Mouse (Mus musculus) C2C12 (cell line): Measurements from ENCODE around the gene Foxo1. TPM values are rescaled to one million over a fixed set of nuclear protein-coding genes. Genes with fewer than 3 reads are reported as not detected.
A peak's percentile ranks its signal among the peaks of the same experiment; 100 is the strongest.

Experiments used
- H3K27me3 ChIP-seq: one replicate; pipeline ENCODE4 v1.6.1; 2011; ENCODE audit not compliant: control insufficient read depth, insufficient read depth, insufficient read length
- H3K36me3 ChIP-seq: one replicate; pipeline ENCODE4 v1.6.1; 2011; ENCODE audit not compliant: control insufficient read depth, insufficient read depth
- H3K4me3 ChIP-seq: one replicate; pipeline ENCODE4 v1.5.1; 2011; ENCODE audit warnings: mild to moderate bottlenecking, control low read depth; ENCODE audit not compliant: poor library complexity, insufficient read depth, severe bottlenecking
- H3K79me2 ChIP-seq: one replicate; pipeline ENCODE4 v1.6.1; 2011; ENCODE audit not compliant: control insufficient read depth, insufficient read depth
- H3K79me3 ChIP-seq: one replicate; pipeline ENCODE4 v1.6.1; 2011; ENCODE audit warnings: low read depth, control low read depth
- H3ac ChIP-seq: one replicate; pipeline ENCODE3; 2011; ENCODE audit warnings: low read depth; ENCODE audit not compliant: control insufficient read depth, insufficient read length
- CEBPB ChIP-seq: IDR thresholded peaks from one replicate; pipeline ENCODE4 v1.6.1; 2011; ENCODE audit warnings: low read depth, mild to moderate bottlenecking, control low read depth, moderate library complexity
- CTCF ChIP-seq: IDR thresholded peaks from one replicate; pipeline ENCODE4 v1.5.1; 2011; ENCODE audit not compliant: control insufficient read depth, insufficient read depth, insufficient read length
- FOSL1 ChIP-seq: IDR thresholded peaks from one replicate; pipeline ENCODE4 v1.8.0; 2011; ENCODE audit warnings: mild to moderate bottlenecking, low read length; ENCODE audit not compliant: poor library complexity, insufficient read depth, severe bottlenecking
- MAX ChIP-seq: IDR thresholded peaks from one replicate; pipeline ENCODE4 v1.6.1; 2011; ENCODE audit warnings: mild to moderate bottlenecking, control low read depth
- MYOD1 ChIP-seq: IDR thresholded peaks from one replicate; pipeline ENCODE4 v1.6.1; 2011; ENCODE audit warnings: low read depth; ENCODE audit not compliant: control insufficient read depth, insufficient read length
- MYOG ChIP-seq: IDR thresholded peaks from one replicate; pipeline ENCODE4 v1.6.1; 2011; ENCODE audit not compliant: control insufficient read depth, insufficient read length; ENCODE audit errors: extremely low read depth
- USF1 ChIP-seq: IDR thresholded peaks from one replicate; pipeline ENCODE4 v1.6.1; 2011; ENCODE audit warnings: low read depth, mild to moderate bottlenecking, control low read depth, moderate library complexity
- polyA plus RNA-seq: library from polyadenylated mRNA; unstranded; fragments of >200 nt; fragmentation: generic; extraction: Trizol; gene quantifications from one replicate; pipeline ENCODE4 v1.2.1, GENCODE M21; 2012; ENCODE audit warnings: missing spikeins

The Foxo1 gene
- polyA plus RNA-seq, 1 experiment: 5.9 TPM

DNA sequence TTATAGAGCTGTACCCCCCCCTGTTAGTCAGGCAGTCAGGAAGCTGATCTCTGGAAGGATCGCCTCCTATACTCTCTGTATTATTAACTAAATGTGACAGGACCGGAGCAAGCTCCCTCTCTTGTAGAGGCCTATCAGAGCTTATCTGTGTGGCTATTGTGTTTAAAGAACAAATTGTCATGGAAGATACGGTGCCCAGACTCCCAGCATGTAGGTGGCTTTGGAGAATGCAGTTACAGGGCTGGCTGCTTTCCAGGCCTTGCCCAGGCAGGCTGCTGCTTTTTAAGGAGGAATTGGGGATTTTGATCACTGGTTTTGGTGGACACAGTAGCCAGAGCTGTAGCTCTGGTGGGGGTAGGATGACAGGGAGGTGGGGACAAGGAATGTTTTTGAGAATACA is 74.7 kb downstream of the Foxo1 start:
- no peak for TF ChIP-seq USF1
- no peak for TF ChIP-seq MYOG
- no peak for TF ChIP-seq CEBPB
- TF ChIP-seq MYOD1: no peak
- no peak for TF ChIP-seq MAX
- TF ChIP-seq FOSL1: no peak
- TF ChIP-seq CTCF: no peak
- Histone ChIP-seq H3ac (no peak overlapping the region), H3K4me3 (no peak overlapping the region), H3K36me3 (peaks cover 5% of the 10 kb centered on the region), H3K79me3 (no peaks in the 10 kb centered on the region), H3K27me3 (no peaks in the 10 kb centered on the region), H3K79me2 (no peaks in the 10 kb centered on the region)

DNA sequence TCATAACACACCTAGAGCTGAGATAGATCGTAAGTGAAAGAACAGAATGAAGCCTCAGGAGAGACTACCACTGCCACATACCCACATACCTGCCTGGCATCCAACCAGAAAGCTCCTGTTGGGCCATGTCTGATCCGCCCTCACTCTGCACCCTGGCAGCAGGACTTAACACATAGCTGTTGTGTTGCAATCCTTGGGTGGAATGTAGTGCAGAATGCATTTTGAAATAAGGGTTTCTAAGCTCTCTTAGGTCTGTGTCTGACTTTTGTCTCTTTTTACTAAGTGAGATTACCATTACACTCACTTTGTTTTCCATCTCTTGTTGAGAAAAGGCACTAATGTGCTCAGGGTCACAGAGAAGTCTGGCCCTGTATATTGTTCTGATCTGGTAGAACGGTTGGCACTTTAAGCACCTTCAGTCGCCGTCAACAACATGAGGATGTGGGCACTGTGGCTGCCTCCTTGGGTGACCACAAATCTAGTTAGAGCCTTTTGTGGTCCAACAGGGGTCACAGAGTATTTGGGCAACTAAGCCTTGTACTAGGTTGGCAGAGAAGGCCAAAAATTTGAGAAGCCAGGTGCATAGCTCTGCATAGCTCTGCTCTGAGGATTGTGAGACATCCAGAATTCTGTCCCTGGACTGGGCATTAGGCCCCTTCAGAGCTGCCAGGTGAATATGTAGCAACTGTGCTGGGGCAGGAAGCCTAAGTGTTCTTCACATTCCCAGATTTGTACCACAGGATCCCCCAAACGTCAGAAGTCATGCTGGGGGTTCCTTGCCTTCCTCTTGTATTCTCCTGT is 75.3 kb downstream of the Foxo1 start:
- H3ac ChIP-seq: no peak overlapping the region
- TF ChIP-seq CEBPB (peak; percentile 42), MYOD1 (no peak)
- no peaks in the 10 kb centered on the region for H3K27me3 ChIP-seq
- H3K4me3 ChIP-seq: no peak overlapping the region
- no peaks in the 10 kb centered on the region for H3K79me2 ChIP-seq
- H3K36me3 ChIP-seq: peaks cover 5% of the 10 kb centered on the region
- H3K79me3 ChIP-seq: no peaks in the 10 kb centered on the region

DNA sequence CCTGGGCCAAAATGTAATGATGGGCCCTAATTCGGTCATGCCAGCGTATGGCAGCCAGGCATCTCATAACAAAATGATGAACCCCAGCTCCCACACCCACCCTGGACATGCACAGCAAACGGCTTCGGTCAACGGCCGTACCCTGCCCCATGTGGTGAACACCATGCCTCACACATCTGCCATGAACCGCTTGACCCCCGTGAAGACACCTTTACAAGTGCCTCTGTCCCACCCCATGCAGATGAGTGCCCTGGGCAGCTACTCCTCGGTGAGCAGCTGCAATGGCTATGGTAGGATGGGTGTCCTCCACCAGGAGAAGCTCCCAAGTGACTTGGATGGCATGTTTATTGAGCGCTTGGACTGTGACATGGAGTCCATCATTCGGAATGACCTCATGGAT is 77.7 kb downstream of the Foxo1 start:
- Histone ChIP-seq H3K79me3 (no peaks in the 10 kb centered on the region), H3K4me3 (no peak overlapping the region), H3ac (no peak overlapping the region), H3K36me3 (peaks cover 5% of the 10 kb centered on the region), H3K79me2 (no peaks in the 10 kb centered on the region), H3K27me3 (no peaks in the 10 kb centered on the region)
- TF ChIP-seq USF1: no peak
- no peak for TF ChIP-seq MYOG
- TF ChIP-seq MYOD1: no peak
- no peak for TF ChIP-seq MAX
- TF ChIP-seq FOSL1: no peak
- TF ChIP-seq CEBPB: no peak
- TF ChIP-seq CTCF: no peak

DNA sequence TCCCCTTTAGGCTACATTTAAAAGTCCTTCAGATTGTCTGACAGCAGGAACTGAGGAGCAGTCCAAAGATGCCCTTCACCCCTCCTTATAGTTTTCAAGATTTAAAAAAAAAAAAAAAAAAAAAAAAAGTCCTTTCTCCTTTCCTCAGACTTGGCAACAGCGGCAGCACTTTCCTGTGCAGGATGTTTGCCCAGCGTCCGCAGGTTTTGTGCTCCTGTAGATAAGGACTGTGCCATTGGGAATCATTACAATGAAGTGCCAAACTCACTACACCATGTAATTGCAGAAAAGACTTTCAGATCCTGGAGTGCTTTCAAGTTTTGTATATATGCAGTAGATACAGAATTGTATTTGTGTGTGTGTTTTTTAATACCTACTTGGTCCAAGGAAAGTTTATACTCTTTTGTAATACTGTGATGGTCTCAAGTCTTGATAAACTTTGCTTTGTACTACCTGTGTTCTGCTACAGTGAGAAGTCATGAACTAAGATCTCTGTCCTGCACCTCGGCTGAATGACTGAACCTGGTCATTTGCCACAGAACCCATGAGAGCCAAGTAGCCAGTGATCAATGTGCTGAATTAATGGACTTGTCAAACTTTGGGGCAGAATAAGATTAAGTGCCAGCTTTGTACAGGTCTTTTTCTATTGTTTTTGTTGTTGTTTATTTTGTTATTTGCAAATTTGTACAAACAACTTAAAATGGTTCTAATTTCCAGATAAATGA is 79.0 kb downstream of the Foxo1 start:
- Histone ChIP-seq H3K36me3 (peaks cover 5% of the 10 kb centered on the region), H3K79me2 (no peaks in the 10 kb centered on the region), H3K79me3 (no peaks in the 10 kb centered on the region), H3K4me3 (no peak overlapping the region), H3ac (no peak overlapping the region), H3K27me3 (no peaks in the 10 kb centered on the region)
- TF ChIP-seq USF1 (no peak), CEBPB (no peak), MAX (no peak), CTCF (no peak), MYOG (no peak), FOSL1 (no peak)

DNA sequence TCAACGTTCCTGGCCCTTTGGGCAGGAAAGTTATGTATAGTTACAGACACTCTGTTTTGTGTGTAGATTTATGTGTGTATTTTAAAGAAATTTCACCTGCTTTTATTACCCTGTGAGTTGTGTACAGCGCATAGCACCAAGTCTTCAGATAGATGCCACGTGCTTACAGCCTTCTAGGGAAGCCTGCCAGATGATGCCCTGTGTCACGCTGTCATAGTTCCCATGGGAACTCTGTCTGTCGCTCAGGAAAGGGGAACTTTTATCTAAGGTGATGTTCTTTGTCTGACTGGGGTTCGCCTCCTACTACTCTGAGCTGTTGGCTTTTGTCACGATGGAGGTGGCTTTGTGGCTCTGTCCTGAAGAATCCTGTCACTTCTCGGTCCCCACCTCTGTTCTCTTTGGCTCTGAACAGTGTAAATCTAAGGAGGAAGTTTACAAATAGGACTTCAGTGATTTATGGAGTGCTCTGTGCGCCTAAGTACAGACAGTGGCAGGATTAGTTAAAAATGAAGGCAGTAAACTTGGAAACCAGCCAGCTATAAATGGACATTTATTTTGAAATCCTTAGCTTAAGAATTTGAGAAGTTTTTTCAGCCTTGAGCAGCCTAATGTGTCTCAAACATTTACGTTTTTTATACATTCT is 80.0 kb downstream of the Foxo1 start:
- no peak overlapping the region for H3ac ChIP-seq
- no peaks in the 10 kb centered on the region for H3K79me2 ChIP-seq
- H3K36me3 ChIP-seq: peaks cover 5% of the 10 kb centered on the region
- TF ChIP-seq CTCF: no peak
- H3K4me3 ChIP-seq: no peak overlapping the region
- no peaks in the 10 kb centered on the region for H3K79me3 ChIP-seq
- H3K27me3 ChIP-seq: no peaks in the 10 kb centered on the region

DNA sequence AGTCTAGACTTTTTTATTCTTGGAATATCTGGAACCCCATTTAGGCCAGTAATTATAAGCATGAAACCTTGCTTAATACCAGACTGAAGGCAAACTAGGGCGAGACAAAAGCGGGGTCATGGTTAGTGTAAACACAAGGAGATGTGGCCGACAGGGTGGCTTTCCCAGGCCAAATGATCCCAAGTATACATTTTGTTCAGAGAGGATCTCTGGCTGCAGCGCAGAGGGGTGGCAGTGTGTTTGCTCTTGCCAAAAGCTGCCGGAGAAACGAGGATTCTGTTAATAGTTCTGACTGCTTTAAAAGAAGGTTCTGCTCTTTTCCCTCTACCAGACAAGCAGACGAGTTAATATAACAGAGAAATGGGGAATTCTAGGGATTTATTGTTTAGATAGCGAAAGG is 82.5 kb downstream of the Foxo1 start:
- no peak overlapping the region for H3K4me3 ChIP-seq
- no peaks in the 10 kb centered on the region for H3K79me2 ChIP-seq
- no peaks in the 10 kb centered on the region for H3K27me3 ChIP-seq
- H3K36me3 ChIP-seq: peaks cover 2% of the 10 kb centered on the region
- no peak overlapping the region for H3ac ChIP-seq
- TF ChIP-seq MYOG (no peak), CTCF (no peak), CEBPB (no peak), MAX (no peak), FOSL1 (no peak), USF1 (no peak), MYOD1 (no peak)
- no peaks in the 10 kb centered on the region for H3K79me3 ChIP-seq
